Mouse (Mus musculus) lung, postnatal 0 days (tissue): Measurements from ENCODE around the gene Fbxw14.

ENCODE experiments used
- CTCF ChIP-seq: IDR thresholded peaks from 2 replicates; pipeline ENCODE4 v1.5.1; 2016; ENCODE audit warnings: antibody characterized with exemption, mild to moderate bottlenecking
- EP300 ChIP-seq: IDR thresholded peaks from 2 replicates; pipeline ENCODE4 v1.6.1; 2016; ENCODE audit warnings: antibody characterized with exemption, mild to moderate bottlenecking, control low read depth

- no peak for TF ChIP-seq CTCF
- no peak for TF ChIP-seq EP300
Observed at GRCm38 (mm10) chr9:109263041-109263440, 24.4 kb downstream of the Fbxw14 start.
